Mouse (Mus musculus) limb, embryonic 12.5 days (tissue): Measurements from ENCODE around the gene 1700025G04Rik. TPM values are rescaled to one million over a fixed set of nuclear protein-coding genes. Genes with fewer than 3 reads are reported as not detected.
A peak's percentile ranks its signal among the peaks of the same experiment; 100 is the strongest.

Experiments used
- ATAC-seq: fragments of 200-750 bp; cut with Nextera tagmentation; 2 replicates; pipeline ENCODE4 v1.8.0; 2017; ENCODE audit warnings: low read depth, moderate TSS enrichment; ENCODE audit not compliant: insufficient number of reproducible peaks, insufficient read depth, low FRiP score, low TSS enrichment
- H3K27ac ChIP-seq: fragments of 300-500 bp; sonication (generic); 2 replicates; pipeline ENCODE4 v1.5.1; 2016; ENCODE audit warnings: mild to moderate bottlenecking, moderate library complexity
- H3K27me3 ChIP-seq: fragments of 300-500 bp; sonication (generic); 2 replicates; pipeline ENCODE4 v1.6.1; 2016; ENCODE audit warnings: mild to moderate bottlenecking, moderate library complexity
- H3K36me3 ChIP-seq: fragments of 300-500 bp; sonication (generic); 2 replicates; pipeline ENCODE4 v1.6.1; 2016; ENCODE audit warnings: mild to moderate bottlenecking, moderate library complexity
- H3K4me1 ChIP-seq: fragments of 300-500 bp; sonication (generic); replicated peaks from 2 replicates; pipeline ENCODE4 v1.6.1; 2016
- H3K4me2 ChIP-seq: fragments of 300-500 bp; sonication (generic); 2 replicates; pipeline ENCODE4 v1.6.1; 2016; ENCODE audit warnings: mild to moderate bottlenecking, moderate library complexity
- H3K4me3 ChIP-seq: fragments of 300-500 bp; sonication (generic); replicated peaks from 2 replicates; pipeline ENCODE4 v1.5.1; 2016; ENCODE audit warnings: mild to moderate bottlenecking
- H3K9ac ChIP-seq: fragments of 300-500 bp; sonication (generic); replicated peaks from 2 replicates; pipeline ENCODE4 v1.6.1; 2016; ENCODE audit warnings: mild to moderate bottlenecking, moderate library complexity
- H3K9me3 ChIP-seq: fragments of 300-500 bp; sonication (generic); 2 replicates; pipeline ENCODE4 v1.6.1; 2016; ENCODE audit warnings: mild to moderate bottlenecking, moderate library complexity
- WGBS: fragments of 180-500 bp; shearing (Covaris S2); methylation state at CpG from one replicate; pipeline ENCODE4 v1.1.7; 2016; 5-methylcytosine and 5-hydroxymethylcytosine counted together
- polyA plus RNA-seq: library from polyadenylated mRNA; unstranded; fragments of >200 nt; fragmentation: Nextera tagmentation; extraction: Ambion mirVana; gene quantifications from 2 replicates; pipeline ENCODE4 v1.2.1, GENCODE M21; 2016

The 1700025G04Rik gene
- polyA plus RNA-seq, 1 experiment from 2014 or later = 28.3 TPM

GRCm38 (mm10) chr1:151939510-151939909, 150.4 kb downstream of the 1700025G04Rik start:
- no peaks in the 10 kb centered on the region for H3K9me3 ChIP-seq
- WGBS = 47% methylated on average over 6 of the region's 6 CpGs
- no peak overlapping the region for H3K27ac ChIP-seq
- no peak overlapping the region for H3K4me2 ChIP-seq
- H3K4me1 ChIP-seq = peaks cover 18% of the 10 kb centered on the region
- H3K4me3 ChIP-seq = no peak overlapping the region
- H3K9ac ChIP-seq = no peak overlapping the region
- H3K27me3 ChIP-seq = no peaks in the 10 kb centered on the region
- H3K36me3 ChIP-seq = no peaks in the 10 kb centered on the region
- no peak for ATAC-seq

DNA sequence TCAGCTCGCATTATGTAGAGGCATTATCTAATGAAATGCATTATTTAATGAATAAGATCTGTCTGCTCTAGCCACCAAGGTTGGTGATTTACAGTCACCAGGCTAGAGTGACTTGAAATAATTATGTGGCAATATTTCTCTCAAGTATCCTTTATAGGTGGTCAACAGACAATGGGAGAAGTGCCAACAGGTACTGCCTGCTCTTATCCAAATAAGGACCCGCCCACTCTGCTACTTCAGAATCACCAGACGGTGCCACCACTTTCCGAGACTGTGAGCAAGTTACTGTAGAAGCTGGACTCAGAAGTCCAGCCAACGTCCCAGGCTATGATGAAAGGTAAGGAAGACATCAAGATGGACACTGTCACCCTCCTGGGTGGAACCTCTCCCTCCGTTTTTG, 156.3 kb downstream of the 1700025G04Rik start:
- Histone ChIP-seq H3K9ac (no peak overlapping the region), H3K4me3 (no peak overlapping the region), H3K9me3 (no peaks in the 10 kb centered on the region), H3K27ac (no peak overlapping the region), H3K36me3 (no peaks in the 10 kb centered on the region), H3K4me1 (peaks cover 15% of the 10 kb centered on the region), H3K27me3 (no peaks in the 10 kb centered on the region), H3K4me2 (no peak overlapping the region)
- WGBS = 88% methylated on average over 6 of the region's 6 CpGs
- no peak for ATAC-seq

DNA sequence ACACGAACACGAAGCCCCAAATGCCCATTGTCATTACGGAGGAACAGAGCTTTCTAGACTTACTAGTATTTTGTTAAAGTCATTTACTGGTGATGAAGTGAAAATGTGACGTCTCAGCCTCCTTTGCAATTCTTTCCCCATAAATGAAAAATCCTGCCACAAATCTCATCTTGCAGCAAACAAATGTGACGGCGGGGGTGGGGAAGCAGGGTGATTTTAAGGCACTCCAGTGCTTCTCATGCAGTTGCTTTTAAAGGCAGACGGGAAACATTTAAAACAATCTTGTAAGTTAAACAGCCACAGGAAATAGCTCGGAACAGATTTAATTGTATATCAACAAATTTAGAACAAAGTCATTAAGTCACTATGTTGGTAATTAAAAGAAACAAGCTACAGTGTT, 163.1 kb downstream of the 1700025G04Rik start:
- no peaks in the 10 kb centered on the region for H3K9me3 ChIP-seq
- peak overlapping the region; percentile 3; the same call in 1 of the 2 replicates for H3K4me2 ChIP-seq
- WGBS = 35% methylated on average over 8 of the region's 8 CpGs
- H3K9ac ChIP-seq = no peak overlapping the region
- no peak for ATAC-seq
- no peak overlapping the region for H3K4me3 ChIP-seq
- H3K4me1 ChIP-seq = peaks cover 29% of the 10 kb centered on the region
- no peaks in the 10 kb centered on the region for H3K27me3 ChIP-seq
- H3K36me3 ChIP-seq = no peaks in the 10 kb centered on the region
- no peak overlapping the region for H3K27ac ChIP-seq

GRCm38 (mm10) chr1:151926141-151926540, 163.8 kb downstream of the 1700025G04Rik start:
- Histone ChIP-seq H3K27me3 (no peaks in the 10 kb centered on the region), H3K36me3 (no peaks in the 10 kb centered on the region), H3K9ac (no peak overlapping the region), H3K4me3 (no peak overlapping the region), H3K4me1 (peaks cover 26% of the 10 kb centered on the region), H3K9me3 (no peaks in the 10 kb centered on the region), H3K27ac (no peak overlapping the region), H3K4me2 (no peak overlapping the region)
- 78% methylated on average over 4 of the region's 4 CpGs for WGBS
- no peak for ATAC-seq

DNA sequence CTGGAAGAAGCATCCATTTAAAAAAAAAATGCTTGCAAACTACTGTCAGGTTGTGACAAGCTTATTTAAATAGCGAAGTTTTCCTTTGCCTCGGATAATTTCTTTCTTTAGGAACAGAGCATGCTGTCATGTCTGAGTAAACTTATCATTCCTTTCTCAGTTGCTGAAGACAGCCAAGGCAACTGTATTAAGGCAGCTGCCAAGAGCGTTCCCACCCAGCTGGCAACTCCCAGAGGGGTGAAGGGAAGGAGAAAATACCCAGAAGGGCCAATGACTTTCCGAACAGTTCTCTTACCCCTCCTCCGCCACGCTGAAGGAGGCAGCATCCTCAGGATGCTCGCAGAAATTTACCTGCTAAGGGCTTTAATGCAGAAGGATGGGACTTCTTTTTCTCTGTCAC, 164.2 kb downstream of the 1700025G04Rik start:
- H3K36me3 ChIP-seq = no peaks in the 10 kb centered on the region
- no peak for ATAC-seq
- H3K4me2 ChIP-seq = no peak overlapping the region
- H3K27ac ChIP-seq = no peak overlapping the region
- H3K9ac ChIP-seq = no peak overlapping the region
- no peak overlapping the region for H3K4me3 ChIP-seq
- WGBS = 82% methylated on average over 7 of the region's 7 CpGs
- peaks cover 22% of the 10 kb centered on the region for H3K4me1 ChIP-seq
- no peaks in the 10 kb centered on the region for H3K9me3 ChIP-seq
- H3K27me3 ChIP-seq = no peaks in the 10 kb centered on the region

- H3K9me3 ChIP-seq = no peaks in the 10 kb centered on the region
- no peaks in the 10 kb centered on the region for H3K36me3 ChIP-seq
- peaks cover 4% of the 10 kb centered on the region; the same call in 1 of the 2 replicates for H3K4me1 ChIP-seq
- H3K4me2 ChIP-seq = no peak overlapping the region
- WGBS = 55% methylated on average over 9 of the region's 9 CpGs
- no peak for ATAC-seq
- H3K9ac ChIP-seq = no peak overlapping the region
- H3K27ac ChIP-seq = no peak overlapping the region
- no peaks in the 10 kb centered on the region for H3K27me3 ChIP-seq
- H3K4me3 ChIP-seq = no peak overlapping the region
Measured at GRCm38 (mm10) chr1:151918806-151919357, 171.0 kb downstream of the 1700025G04Rik start.

DNA sequence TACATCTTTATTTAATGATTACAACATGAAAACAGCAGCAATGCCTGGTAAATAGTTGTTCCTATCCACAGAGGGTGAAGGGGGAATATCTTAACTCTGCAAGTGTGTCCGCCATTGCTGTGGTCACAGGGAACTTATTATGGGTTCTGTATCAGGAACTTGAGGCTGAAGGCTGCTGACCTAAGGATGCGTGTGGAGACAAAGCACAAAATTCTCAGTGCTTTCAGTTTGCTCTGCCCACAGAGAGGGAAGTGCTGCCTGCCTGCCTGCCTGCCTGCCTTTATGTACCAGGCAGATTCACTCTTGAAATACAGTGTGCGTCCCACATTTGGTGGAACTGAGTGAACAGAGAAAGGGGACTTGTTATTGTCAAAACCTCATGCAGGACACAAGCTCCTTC, 172.2 kb downstream of the 1700025G04Rik start:
- Histone ChIP-seq H3K27ac (no peak overlapping the region), H3K9ac (no peak overlapping the region), H3K9me3 (no peaks in the 10 kb centered on the region), H3K27me3 (no peaks in the 10 kb centered on the region), H3K4me1 (peaks cover 4% of the 10 kb centered on the region; the same call in 1 of the 2 replicates), H3K4me3 (no peak overlapping the region), H3K4me2 (no peak overlapping the region), H3K36me3 (no peaks in the 10 kb centered on the region)
- 71% methylated on average over 3 of the region's 3 CpGs for WGBS
- ATAC-seq = no peak

GRCm38 (mm10) chr1:151914494-151914893, 175.4 kb downstream of the 1700025G04Rik start:
- ATAC-seq = no peak
- H3K4me2 ChIP-seq = no peak overlapping the region
- no peak overlapping the region for H3K27ac ChIP-seq
- no peak overlapping the region for H3K4me3 ChIP-seq
- no peaks in the 10 kb centered on the region for H3K36me3 ChIP-seq
- H3K27me3 ChIP-seq = no peaks in the 10 kb centered on the region
- peaks cover 4% of the 10 kb centered on the region; the same call in 1 of the 2 replicates for H3K4me1 ChIP-seq
- no peaks in the 10 kb centered on the region for H3K9me3 ChIP-seq
- 90% methylated on average over 9 of the region's 9 CpGs for WGBS
- H3K9ac ChIP-seq = no peak overlapping the region

GRCm38 (mm10) chr1:151907014-151907413, 182.9 kb downstream of the 1700025G04Rik start:
- 74% methylated on average over 4 of the region's 4 CpGs for WGBS
- Histone ChIP-seq H3K27ac (no peak overlapping the region), H3K36me3 (no peaks in the 10 kb centered on the region), H3K9ac (no peak overlapping the region), H3K4me2 (no peak overlapping the region), H3K27me3 (no peaks in the 10 kb centered on the region), H3K4me3 (no peak overlapping the region), H3K4me1 (no peaks in the 10 kb centered on the region), H3K9me3 (0 out of 2 replicates have a peak, but pooled peaks cover 5% of the 10 kb centered on the region)
- no peak for ATAC-seq

- Histone ChIP-seq H3K4me3 (no peak overlapping the region), H3K4me2 (no peak overlapping the region), H3K4me1 (peaks cover 19% of the 10 kb centered on the region), H3K27me3 (no peaks in the 10 kb centered on the region), H3K36me3 (no peaks in the 10 kb centered on the region), H3K9ac (no peak overlapping the region), H3K27ac (no peak overlapping the region), H3K9me3 (no peaks in the 10 kb centered on the region)
- no peak for ATAC-seq
- 46% methylated on average over 12 of the region's 12 CpGs for WGBS
Measured at GRCm38 (mm10) chr1:151900706-151901360, 189.1 kb downstream of the 1700025G04Rik start.

GRCm38 (mm10) chr1:151899964-151900363, 190.0 kb downstream of the 1700025G04Rik start:
- no peaks in the 10 kb centered on the region for H3K27me3 ChIP-seq
- no peak overlapping the region for H3K9ac ChIP-seq
- no peaks in the 10 kb centered on the region for H3K9me3 ChIP-seq
- no peak overlapping the region for H3K4me2 ChIP-seq
- no peak overlapping the region for H3K27ac ChIP-seq
- ATAC-seq = no peak
- no peak overlapping the region for H3K4me3 ChIP-seq
- 83% methylated on average over 7 of the region's 7 CpGs for WGBS
- H3K4me1 ChIP-seq = peaks cover 19% of the 10 kb centered on the region
- no peaks in the 10 kb centered on the region for H3K36me3 ChIP-seq

DNA sequence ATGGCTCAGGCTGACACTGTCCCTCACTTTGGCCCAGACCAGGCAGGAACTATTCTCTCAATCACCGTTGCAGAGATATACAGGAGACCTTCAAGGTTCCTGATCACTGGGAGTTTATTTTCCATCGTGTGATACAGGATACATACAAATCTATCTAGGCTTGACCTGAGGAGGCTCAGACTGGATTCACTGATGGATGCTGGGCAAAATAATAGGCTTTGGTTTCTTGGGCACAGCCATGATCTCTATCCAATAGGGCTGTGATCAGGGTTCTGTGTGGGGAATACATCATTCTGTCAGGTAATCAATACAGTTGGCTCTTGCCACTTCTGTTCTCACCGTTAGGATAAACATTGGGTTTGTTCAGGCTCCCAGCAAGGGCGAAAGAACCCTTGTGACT, 194.5 kb downstream of the 1700025G04Rik start:
- Histone ChIP-seq H3K4me2 (no peak overlapping the region), H3K4me1 (peaks cover 18% of the 10 kb centered on the region), H3K9ac (no peak overlapping the region), H3K27ac (no peak overlapping the region), H3K36me3 (no peaks in the 10 kb centered on the region), H3K4me3 (no peak overlapping the region), H3K9me3 (no peaks in the 10 kb centered on the region), H3K27me3 (no peaks in the 10 kb centered on the region)
- WGBS = 64% methylated on average over 4 of the region's 4 CpGs
- ATAC-seq = no peak
